Mouse (Mus musculus): ENCODE results near the gene Senp1. TPM values are rescaled to one million over a fixed set of nuclear protein-coding genes. Genes with fewer than 3 reads are reported as not detected.
A peak's percentile ranks its signal among the peaks of the same experiment; 100 is the strongest.

Gene Senp1
- polyA plus RNA-seq, 1 experiment from 2014 or later, result 28.6 TPM

- no peaks in the 10 kb centered on the region for H3K9me3 ChIP-seq
- no peak overlapping the region for H3K4me2 ChIP-seq
- no peak overlapping the region for H3K4me3 ChIP-seq
- 81% methylated on average over 6 of the region's 6 CpGs for WGBS
- H3K36me3 ChIP-seq, result no peaks in the 10 kb centered on the region
- H3K27me3 ChIP-seq, result no peaks in the 10 kb centered on the region
- no peak overlapping the region for H3K27ac ChIP-seq
- ATAC-seq (ENCODE audit: insufficient number of reproducible peaks, low FRiP score, low TSS enrichment, low read depth), result no peak
- 0 out of 2 replicates have a peak, but pooled peaks cover under 1% of the 10 kb centered on the region for H3K4me1 ChIP-seq
- H3K9ac ChIP-seq, result no peak overlapping the region
Observed at GRCm38 (mm10) chr15:98102401-98102800, 8.9 kb upstream of the Senp1 start.

- H3K4me1 ChIP-seq, result peaks cover 5% of the 10 kb centered on the region
- H3K4me3 ChIP-seq, result no peak overlapping the region
- H3K27ac ChIP-seq, result no peak overlapping the region
- 86% methylated on average over 9 of the region's 9 CpGs for WGBS
- H3K4me2 ChIP-seq, result no peak overlapping the region
- no peaks in the 10 kb centered on the region for H3K27me3 ChIP-seq
- ATAC-seq (ENCODE audit: insufficient number of reproducible peaks, low FRiP score, low TSS enrichment, low read depth), result no peak
- no peaks in the 10 kb centered on the region for H3K36me3 ChIP-seq
- H3K9ac ChIP-seq, result no peak overlapping the region
- no peaks in the 10 kb centered on the region for H3K9me3 ChIP-seq
Observed at GRCm38 (mm10) chr15:98098519-98098918, 5.0 kb upstream of the Senp1 start.

GRCm38 (mm10) chr15:98096957-98097356 lies 3.4 kb upstream of the Senp1 start:
- Histone ChIP-seq H3K4me2 (no peak overlapping the region), H3K9me3 (no peaks in the 10 kb centered on the region), H3K9ac (no peak overlapping the region), H3K4me3 (no peak overlapping the region), H3K4me1 (peaks cover 6% of the 10 kb centered on the region), H3K27me3 (no peaks in the 10 kb centered on the region), H3K36me3 (no peaks in the 10 kb centered on the region), H3K27ac (no peak overlapping the region)
- ATAC-seq (ENCODE audit: insufficient number of reproducible peaks, low FRiP score, low TSS enrichment, low read depth), result no peak
- WGBS, result 58% methylated on average over 3 of the region's 3 CpGs

- H3K4me1 ChIP-seq, result peaks cover 13% of the 10 kb centered on the region
- ATAC-seq (ENCODE audit: insufficient number of reproducible peaks, low FRiP score, low TSS enrichment, low read depth), result no peak
- H3K27ac ChIP-seq, result no peak overlapping the region
- H3K9me3 ChIP-seq, result no peaks in the 10 kb centered on the region
- H3K9ac ChIP-seq, result no peak overlapping the region
- H3K27me3 ChIP-seq, result no peaks in the 10 kb centered on the region
- no peak overlapping the region for H3K4me2 ChIP-seq
- H3K4me3 ChIP-seq, result no peak overlapping the region
- no peaks in the 10 kb centered on the region for H3K36me3 ChIP-seq
- WGBS, result 91% methylated on average over 12 of the region's 12 CpGs
Observed at GRCm38 (mm10) chr15:98094905-98095304, 1.4 kb upstream of the Senp1 start.

GRCm38 (mm10) chr15:98092372-98093120 lies 998 bp downstream of the Senp1 start, which contains the start of gene Pfkm:
Pfkm (plus strand) TSS chr15:98092589.
- Histone ChIP-seq H3K4me2 (peak within 1 kb of the TSS; percentile 63), H3K27ac (peak within 1 kb of the TSS; percentile 95), H3K4me1 (peaks cover 13% of the 10 kb centered on the region), H3K4me3 (peak within 1 kb of the TSS; percentile 85), H3K27me3 (no peaks in the 10 kb centered on the region), H3K9ac (peak within 1 kb of the TSS; percentile 82), H3K9me3 (no peaks in the 10 kb centered on the region), H3K36me3 (peaks cover 5% of the 10 kb centered on the region; the same call in 1 of the 2 replicates)
- WGBS, result under 1% methylated on average over 30 of the region's 30 CpGs
- peak; percentile 21; the same call in 1 of the 2 replicates for ATAC-seq (ENCODE audit: insufficient number of reproducible peaks, low FRiP score, low TSS enrichment, low read depth)

GRCm38 (mm10) chr15:98091841-98092240 lies 1.7 kb downstream of the Senp1 start:
- 20% methylated on average over 4 of the region's 4 CpGs for WGBS
- Histone ChIP-seq H3K9me3 (no peaks in the 10 kb centered on the region), H3K9ac (no peak overlapping the region), H3K27ac (no peak overlapping the region), H3K27me3 (no peaks in the 10 kb centered on the region), H3K4me1 (peaks cover 13% of the 10 kb centered on the region), H3K36me3 (peaks cover 9% of the 10 kb centered on the region; the same call in 1 of the 2 replicates), H3K4me2 (peak overlapping the region; percentile 63), H3K4me3 (peak overlapping the region; percentile 85)
- ATAC-seq (ENCODE audit: insufficient number of reproducible peaks, low FRiP score, low TSS enrichment, low read depth), result no peak

- peaks cover 19% of the 10 kb centered on the region for H3K36me3 ChIP-seq
- no peak for ATAC-seq (ENCODE audit: insufficient number of reproducible peaks, low FRiP score, low TSS enrichment, low read depth)
- no peak overlapping the region for H3K4me3 ChIP-seq
- no peaks in the 10 kb centered on the region for H3K9me3 ChIP-seq
- no peak overlapping the region for H3K27ac ChIP-seq
- peaks cover 13% of the 10 kb centered on the region for H3K4me1 ChIP-seq
- no peaks in the 10 kb centered on the region for H3K27me3 ChIP-seq
- 76% methylated on average over 9 of the region's 9 CpGs for WGBS
- no peak overlapping the region for H3K4me2 ChIP-seq
- no peak overlapping the region for H3K9ac ChIP-seq
Observed at GRCm38 (mm10) chr15:98089421-98090183, 3.9 kb downstream of the Senp1 start.

- Histone ChIP-seq H3K27me3 (no peaks in the 10 kb centered on the region), H3K4me2 (no peak overlapping the region), H3K36me3 (peaks cover 25% of the 10 kb centered on the region), H3K4me1 (peaks cover 12% of the 10 kb centered on the region), H3K9ac (no peak overlapping the region), H3K27ac (no peak overlapping the region), H3K9me3 (no peaks in the 10 kb centered on the region), H3K4me3 (no peak overlapping the region)
- 75% methylated on average over 1 of the region's 1 CpGs for WGBS
- ATAC-seq (ENCODE audit: insufficient number of reproducible peaks, low FRiP score, low TSS enrichment, low read depth), result no peak
Observed at GRCm38 (mm10) chr15:98088889-98089288, 4.7 kb downstream of the Senp1 start.

- WGBS, result 91% methylated on average over 6 of the region's 6 CpGs
- Histone ChIP-seq H3K4me2 (no peak overlapping the region), H3K9ac (no peak overlapping the region), H3K4me3 (no peak overlapping the region), H3K9me3 (no peaks in the 10 kb centered on the region), H3K27me3 (no peaks in the 10 kb centered on the region), H3K4me1 (no peaks in the 10 kb centered on the region), H3K36me3 (peaks cover 68% of the 10 kb centered on the region), H3K27ac (no peak overlapping the region)
- ATAC-seq (ENCODE audit: insufficient number of reproducible peaks, low FRiP score, low TSS enrichment, low read depth), result no peak
Observed at GRCm38 (mm10) chr15:98076901-98077300, 16.6 kb downstream of the Senp1 start.

GRCm38 (mm10) chr15:98075034-98075433 lies 18.5 kb downstream of the Senp1 start:
- no peak overlapping the region for H3K4me2 ChIP-seq
- no peaks in the 10 kb centered on the region for H3K4me1 ChIP-seq
- no peaks in the 10 kb centered on the region for H3K27me3 ChIP-seq
- no peak for ATAC-seq (ENCODE audit: insufficient number of reproducible peaks, low FRiP score, low TSS enrichment, low read depth)
- 88% methylated on average over 16 of the region's 16 CpGs for WGBS
- H3K9ac ChIP-seq, result no peak overlapping the region
- no peak overlapping the region for H3K4me3 ChIP-seq
- no peaks in the 10 kb centered on the region for H3K9me3 ChIP-seq
- H3K36me3 ChIP-seq, result peaks cover 70% of the 10 kb centered on the region
- H3K27ac ChIP-seq, result no peak overlapping the region

- H3K9ac ChIP-seq, result no peak overlapping the region
- H3K36me3 ChIP-seq, result peaks cover 72% of the 10 kb centered on the region
- 87% methylated on average over 8 of the region's 8 CpGs for WGBS
- ATAC-seq (ENCODE audit: insufficient number of reproducible peaks, low FRiP score, low TSS enrichment, low read depth), result no peak
- H3K4me3 ChIP-seq, result no peak overlapping the region
- no peak overlapping the region for H3K27ac ChIP-seq
- H3K4me1 ChIP-seq, result no peaks in the 10 kb centered on the region
- H3K9me3 ChIP-seq, result no peaks in the 10 kb centered on the region
- H3K27me3 ChIP-seq, result no peaks in the 10 kb centered on the region
- no peak overlapping the region for H3K4me2 ChIP-seq
Observed at GRCm38 (mm10) chr15:98074521-98074920, 19.0 kb downstream of the Senp1 start.

- peaks cover 66% of the 10 kb centered on the region for H3K36me3 ChIP-seq
- ATAC-seq (ENCODE audit: insufficient number of reproducible peaks, low FRiP score, low TSS enrichment, low read depth), result no peak
- no peaks in the 10 kb centered on the region for H3K9me3 ChIP-seq
- no peaks in the 10 kb centered on the region for H3K27me3 ChIP-seq
- no peak overlapping the region for H3K9ac ChIP-seq
- WGBS, result 86% methylated on average over 3 of the region's 3 CpGs
- no peak overlapping the region for H3K4me2 ChIP-seq
- H3K4me1 ChIP-seq, result no peaks in the 10 kb centered on the region
- no peak overlapping the region for H3K27ac ChIP-seq
- H3K4me3 ChIP-seq, result no peak overlapping the region
Observed at GRCm38 (mm10) chr15:98070376-98070775, 23.2 kb downstream of the Senp1 start.
